Mouse (Mus musculus): ENCODE measurements around the gene Kars.

GRCm38 (mm10) chr8:111976326-111976725 lies 34.8 kb downstream of the Kars start:
- no peak for TF ChIP-seq TCF12 (IDR thresholded peaks at IDR 0.05; ENCODE audit: insufficient read depth, poor library complexity, severe bottlenecking)
- no peak for TF ChIP-seq POLR2A (IDR thresholded peaks at IDR 0.05; ENCODE audit: insufficient read length, low read depth)
- TF ChIP-seq USF1 (IDR thresholded peaks at IDR 0.05; ENCODE audit: low read depth), result no peak
- TF ChIP-seq CEBPB (IDR thresholded peaks at IDR 0.05; ENCODE audit: insufficient read depth, poor library complexity, severe bottlenecking), result no peak
